Mouse (Mus musculus) kidney, postnatal 4 days (tissue): ENCODE results near the gene Olfr1184.
"Not testable (repeated sequence)": the region's sequence is repeated elsewhere in the genome, so short reads cannot be mapped to it uniquely, and the experiment has no call there.

Source experiments
- DNase-seq, 2 experiments: peaks; one replicate each; pipeline ENCODE4 v3.0.0; 2021; ENCODE audit warnings: mixed read lengths in 2 of 2

Olfr1184 gene

DNA sequence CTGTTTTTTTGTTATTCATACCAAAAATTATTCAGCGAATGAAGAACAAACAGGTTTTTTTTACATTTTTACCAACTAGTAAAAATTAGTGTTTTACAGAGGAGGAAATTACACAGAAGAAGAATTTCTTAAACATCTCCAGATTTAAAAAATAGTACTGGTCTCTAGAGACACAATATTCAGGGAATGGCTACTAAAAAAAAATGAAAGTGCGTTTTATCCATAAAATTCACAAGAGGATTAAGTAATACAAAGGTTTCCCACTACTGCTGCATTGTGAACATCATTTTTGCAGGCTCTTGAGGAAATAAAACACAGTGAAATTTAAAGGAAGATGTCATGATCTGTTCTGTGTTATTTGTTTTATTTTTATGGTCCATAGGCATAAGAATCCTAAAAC is at the start of gene Olfr1184:
TSS of gene Olfr1184 (plus strand) at position 301 of the 400 bp plus-strand sequence.
- DNase-seq: no peak

DNA sequence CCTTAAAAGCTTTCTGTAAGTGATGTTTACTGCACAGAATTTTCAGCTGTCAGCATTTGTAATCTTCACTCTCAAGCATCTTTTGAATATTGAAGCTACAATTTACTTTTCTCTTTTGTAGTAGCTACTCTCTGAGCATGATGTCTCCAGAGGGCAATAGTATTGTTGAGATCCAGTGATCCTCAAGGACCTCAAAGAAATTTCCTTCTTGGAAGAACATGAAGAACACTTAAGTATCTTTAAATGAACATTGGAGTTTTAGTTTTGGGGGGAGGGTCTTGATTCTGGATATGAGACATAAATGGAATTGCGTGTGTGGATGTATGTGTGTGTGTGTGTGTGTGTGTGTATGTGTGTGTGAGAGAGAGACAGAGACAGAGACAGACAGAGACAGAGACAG is 34.4 kb upstream of the Olfr1184 start, which contains the start of gene Gm13757:
TSS of gene Gm13757 (minus strand) at position 101 of the 400 bp plus-strand sequence.
- no peak for DNase-seq

DNA sequence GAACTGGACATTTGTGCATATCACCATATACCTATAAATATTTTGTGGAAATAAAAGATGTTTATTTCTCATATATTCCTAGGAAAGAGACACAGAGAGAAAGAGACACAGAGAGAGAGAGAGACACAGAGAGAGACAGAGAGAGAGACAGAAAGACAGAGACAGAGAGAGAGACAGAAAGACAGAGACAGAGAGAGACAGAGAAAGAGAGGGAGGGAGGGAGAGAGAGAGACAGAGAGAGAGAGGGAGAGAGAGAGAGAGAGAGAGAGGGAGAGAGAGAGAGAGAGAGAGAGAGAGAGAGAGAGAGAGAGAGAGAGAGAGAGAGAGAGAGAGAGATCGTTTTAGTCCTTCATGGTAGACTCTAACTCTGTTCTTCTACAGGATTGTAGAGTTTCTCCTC is 28.8 kb upstream of the Olfr1184 start, which contains the start of gene Olfr1183:
TSS of gene Olfr1183 (plus strand) at position 301 of the 400 bp plus-strand sequence.
- not testable (repeated sequence) for DNase-seq

DNA sequence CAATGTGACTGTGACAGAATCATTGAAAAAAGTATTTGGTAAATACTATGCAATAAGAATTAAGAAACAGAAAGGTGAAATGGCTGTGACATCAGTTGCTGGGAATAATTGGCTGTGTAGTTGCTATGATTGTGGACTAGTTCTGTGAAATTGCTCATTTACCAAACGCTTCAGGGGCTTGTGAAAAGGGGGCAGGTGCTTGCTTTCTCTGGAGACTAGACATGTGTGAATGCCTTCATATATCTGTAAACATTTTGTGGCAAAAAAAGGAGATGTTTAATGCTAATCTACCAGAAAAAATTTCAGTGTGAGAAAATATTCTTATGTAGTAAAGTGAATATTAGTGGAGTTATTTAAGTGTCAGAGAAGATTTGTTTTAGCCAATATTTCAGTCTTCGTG is 9.6 kb downstream of the Olfr1184 start, which contains the start of gene Olfr1185-ps1:
TSS of gene Olfr1185-ps1 (plus strand) at position 301 of the 400 bp plus-strand sequence.
- no peak for DNase-seq

DNA sequence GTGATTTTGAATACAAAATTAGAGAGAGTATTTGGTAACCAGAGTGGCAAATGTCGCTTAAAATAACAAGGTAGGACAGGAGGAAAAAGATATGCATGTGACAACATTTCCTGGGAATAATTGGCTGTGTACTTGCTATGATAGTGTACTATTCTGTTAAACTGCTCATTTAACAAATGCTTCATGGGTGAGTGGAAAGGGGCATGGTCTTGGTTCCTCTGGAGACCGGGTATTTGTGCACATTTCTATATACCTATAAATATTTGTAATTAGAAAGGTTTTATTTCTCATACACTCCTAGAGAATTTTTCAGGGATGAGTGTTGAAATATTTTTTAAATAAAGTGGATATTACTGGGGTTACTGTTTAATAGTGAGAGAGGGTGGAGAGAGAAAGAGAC is 34.9 kb downstream of the Olfr1184 start, which contains the start of gene Olfr1186:
TSS of gene Olfr1186 (plus strand) at position 301 of the 400 bp plus-strand sequence.
- DNase-seq: no peak

DNA sequence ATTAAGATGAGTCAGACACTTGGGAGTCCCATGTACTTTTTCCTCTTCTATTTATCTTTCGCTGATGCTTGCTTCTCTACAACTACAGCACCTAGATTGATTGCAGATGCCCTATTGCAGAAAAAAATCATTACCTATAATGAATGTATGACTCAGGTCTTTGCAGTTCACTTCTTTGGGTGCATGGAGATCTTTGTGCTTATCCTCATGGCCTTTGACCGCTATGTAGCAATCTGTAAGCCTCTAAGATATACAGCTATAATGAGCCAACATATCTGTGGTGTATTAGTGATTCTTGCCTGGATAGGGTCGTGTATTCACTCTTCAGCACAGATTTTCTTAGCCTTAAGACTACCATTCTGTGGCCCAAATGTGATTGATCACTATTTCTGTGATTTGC is 42.3 kb downstream of the Olfr1184 start:
- DNase-seq: no peak
